Mouse (Mus musculus): ENCODE results near the gene Cnot6.

- TF ChIP-seq CTCF (IDR thresholded peaks at IDR 0.05; ENCODE audit: insufficient read depth, low read length), result no peak
- TF ChIP-seq POLR2A (IDR thresholded peaks at IDR 0.05; ENCODE audit: borderline replicate concordance, extremely low read depth, low read depth, low read length), result no peak
These were observed 7.1 kb upstream of the Cnot6 start for GRCm38 (mm10) chr11:49719466-49720151.

Measured in lung, adult 2 months (tissue).